Mouse (Mus musculus) retina, adult 2 months (tissue): ENCODE data around the gene Ankrd2.
"Not testable (repeated sequence)": the region's sequence is repeated elsewhere in the genome, so short reads cannot be mapped to it uniquely, and the experiment has no call there.

Experiments used
- DNase-seq: peaks from one replicate; pipeline ENCODE4 v3.0.0-alpha.2; 2012; ENCODE audit warnings: low read depth, low spot score

Ankrd2 gene

GRCm38 (mm10) chr19:42054255-42054654 is 18.5 kb downstream of the Ankrd2 start:
- no peak for DNase-seq

- DNase-seq, result no peak
Observed at GRCm38 (mm10) chr19:42055881-42056280, 20.1 kb downstream of the Ankrd2 start.

- no peak for DNase-seq
Observed at GRCm38 (mm10) chr19:42056719-42057409, 21.1 kb downstream of the Ankrd2 start.

DNA sequence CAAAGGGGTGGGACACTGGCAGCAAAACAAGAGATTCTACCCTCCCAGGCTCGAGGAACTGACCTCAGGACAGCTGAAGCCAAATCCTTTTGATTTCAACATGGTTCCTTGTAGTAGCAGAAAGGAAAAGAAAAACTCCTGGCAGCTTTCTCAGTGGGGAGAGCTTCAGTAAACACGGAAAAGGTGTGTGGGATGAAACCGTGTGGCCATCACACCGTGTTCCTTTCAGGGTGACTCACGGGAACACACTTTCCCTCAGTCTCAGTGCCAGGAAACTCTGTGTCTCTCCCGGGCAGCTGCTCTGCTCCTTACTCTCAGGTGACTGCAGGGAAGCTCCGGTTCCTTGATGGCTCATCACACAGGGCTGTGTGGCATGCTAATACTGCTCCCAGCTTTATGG is 22.6 kb downstream of the Ankrd2 start:
- DNase-seq, result no peak

- DNase-seq, result no peak
Observed at GRCm38 (mm10) chr19:42061443-42061842, 25.6 kb downstream of the Ankrd2 start.

GRCm38 (mm10) chr19:42068441-42069240 is 32.8 kb downstream of the Ankrd2 start:
- DNase-seq, result no peak

DNA sequence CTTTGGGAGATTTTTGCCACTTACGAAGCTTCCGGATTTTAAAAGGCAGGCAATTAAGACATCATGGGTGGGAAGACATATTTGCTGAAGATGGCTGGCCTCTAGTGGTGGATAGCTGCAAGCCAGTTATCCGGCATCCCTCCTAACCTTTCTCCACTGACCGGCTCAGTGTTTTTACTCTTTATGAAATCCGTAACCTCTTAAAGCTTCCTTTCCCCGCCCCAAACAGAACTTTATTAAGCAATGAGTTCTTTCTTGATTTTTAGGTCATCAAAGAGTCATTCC is 33.4 kb downstream of the Ankrd2 start:
- no peak for DNase-seq

GRCm38 (mm10) chr19:42071221-42071620 is 35.4 kb downstream of the Ankrd2 start:
- DNase-seq, result no peak

DNA sequence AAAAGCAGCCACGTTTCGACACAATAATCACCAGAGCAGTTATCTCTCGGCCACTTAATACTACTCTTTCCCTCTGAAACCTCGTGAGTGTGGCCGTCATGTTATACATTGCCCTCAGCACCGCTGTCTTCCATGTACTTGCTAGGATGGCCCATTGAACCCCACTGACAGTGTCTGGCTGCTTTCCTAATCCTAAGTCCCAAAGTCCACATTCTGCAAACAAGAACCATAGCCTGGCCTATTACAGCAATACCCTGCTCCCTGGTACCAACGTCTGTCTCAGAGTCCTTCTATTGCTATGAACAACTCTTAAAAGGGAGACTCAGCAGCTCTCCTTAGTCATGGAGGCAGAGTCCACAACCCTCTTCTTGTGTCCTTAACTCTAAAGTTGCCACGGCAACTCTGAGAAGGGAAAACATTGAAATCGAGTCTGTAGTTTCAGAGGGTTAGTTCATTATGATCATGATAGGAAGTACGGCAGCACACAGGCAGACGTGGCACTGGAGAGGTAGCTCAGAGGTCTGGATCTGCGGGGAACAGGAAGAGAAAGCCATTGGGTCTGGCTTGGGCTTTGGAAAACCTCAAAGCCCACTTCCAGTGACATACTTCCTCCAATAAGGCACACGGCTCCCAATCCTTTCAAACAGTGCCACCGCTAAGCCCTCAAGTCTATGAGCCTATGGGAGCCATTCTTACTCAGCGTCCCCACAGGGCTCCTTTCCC is 36.2 kb downstream of the Ankrd2 start:
- no peak for DNase-seq

DNA sequence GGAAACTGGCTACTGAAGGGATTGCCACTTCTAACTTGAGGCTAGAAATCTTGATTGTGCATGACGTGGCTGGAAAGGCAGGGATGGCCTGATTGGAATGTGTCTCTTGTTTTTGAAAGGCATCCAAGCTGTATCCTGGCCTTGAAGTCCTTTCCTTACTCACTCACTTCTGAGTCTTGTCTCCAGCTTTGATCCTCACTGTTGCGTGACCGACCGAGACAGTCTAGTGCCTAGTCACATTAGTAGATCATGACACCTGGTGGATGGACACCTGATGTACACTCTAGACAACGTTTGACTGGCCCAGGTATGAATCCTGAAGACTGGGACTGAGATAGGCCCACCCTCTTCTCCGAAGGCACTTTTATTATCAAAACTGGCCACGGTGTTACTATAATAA is 37.0 kb downstream of the Ankrd2 start:
- no peak for DNase-seq

- no peak for DNase-seq
Observed at GRCm38 (mm10) chr19:42075051-42075450, 39.3 kb downstream of the Ankrd2 start.

GRCm38 (mm10) chr19:42075992-42076391 is 40.2 kb downstream of the Ankrd2 start:
- DNase-seq, result no peak

GRCm38 (mm10) chr19:42078566-42078965 is 42.8 kb downstream of the Ankrd2 start:
- no peak for DNase-seq

DNA sequence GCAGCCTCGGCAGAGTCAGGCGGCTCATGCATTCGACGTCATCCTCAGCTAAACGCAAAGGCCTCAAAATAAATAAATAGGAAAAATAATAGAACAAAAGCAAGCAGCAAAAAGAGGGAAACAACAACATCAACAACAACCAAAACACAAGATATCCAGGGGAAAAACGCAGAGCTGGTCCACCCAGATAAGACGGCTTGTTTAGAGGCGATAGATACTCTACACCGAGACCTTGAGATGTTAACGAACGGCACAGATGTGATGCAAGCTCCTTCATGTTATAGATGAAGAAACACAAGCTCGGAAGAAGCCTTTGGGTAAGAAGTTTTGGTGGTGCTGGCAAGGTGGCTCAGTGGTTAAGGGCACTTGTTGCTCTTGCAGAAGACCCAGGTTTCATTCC is 43.2 kb downstream of the Ankrd2 start:
- DNase-seq, result no peak

DNA sequence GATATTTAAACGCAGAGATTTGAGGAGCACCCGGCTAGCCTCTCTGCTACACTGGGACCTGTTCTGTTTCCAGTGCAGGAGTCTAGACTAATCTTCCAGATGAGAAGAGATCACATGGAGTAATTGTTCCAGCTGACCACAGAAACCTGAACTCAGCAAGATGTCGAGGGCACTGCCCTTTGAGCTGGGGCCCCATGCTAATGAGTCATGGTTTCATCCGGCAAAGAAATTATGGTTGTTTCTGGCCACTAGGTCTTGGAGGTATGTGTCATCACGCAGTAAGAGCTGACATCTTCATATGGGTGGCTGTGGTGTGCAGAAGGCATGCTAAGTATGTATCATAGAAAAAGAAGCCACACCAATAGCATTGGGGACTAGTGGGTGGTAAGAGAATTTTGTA is 44.1 kb downstream of the Ankrd2 start:
- no peak for DNase-seq

DNA sequence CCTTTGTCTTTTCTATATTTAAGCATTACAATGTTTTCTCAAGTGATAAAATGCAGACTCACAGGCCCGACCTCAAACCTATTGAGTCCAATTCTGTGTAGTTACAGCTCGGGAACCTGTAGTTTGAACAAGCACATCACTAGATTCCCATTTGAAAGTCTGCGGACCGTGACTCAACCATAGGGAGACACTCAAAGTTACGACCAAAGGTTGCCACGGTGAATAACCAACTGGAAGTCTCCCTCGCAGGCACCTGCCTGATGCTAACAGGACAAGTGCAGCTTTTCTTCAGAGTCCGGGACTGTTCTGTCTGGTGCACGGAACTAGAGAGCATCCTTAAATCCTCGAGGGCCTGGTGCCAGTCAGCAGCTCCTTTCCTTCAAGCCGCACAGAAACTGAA is 44.7 kb downstream of the Ankrd2 start:
- no peak for DNase-seq

GRCm38 (mm10) chr19:42081613-42082012 is 45.8 kb downstream of the Ankrd2 start:
- not testable (repeated sequence) for DNase-seq

GRCm38 (mm10) chr19:42085690-42086089 is 49.9 kb downstream of the Ankrd2 start:
- DNase-seq, result no peak

DNA sequence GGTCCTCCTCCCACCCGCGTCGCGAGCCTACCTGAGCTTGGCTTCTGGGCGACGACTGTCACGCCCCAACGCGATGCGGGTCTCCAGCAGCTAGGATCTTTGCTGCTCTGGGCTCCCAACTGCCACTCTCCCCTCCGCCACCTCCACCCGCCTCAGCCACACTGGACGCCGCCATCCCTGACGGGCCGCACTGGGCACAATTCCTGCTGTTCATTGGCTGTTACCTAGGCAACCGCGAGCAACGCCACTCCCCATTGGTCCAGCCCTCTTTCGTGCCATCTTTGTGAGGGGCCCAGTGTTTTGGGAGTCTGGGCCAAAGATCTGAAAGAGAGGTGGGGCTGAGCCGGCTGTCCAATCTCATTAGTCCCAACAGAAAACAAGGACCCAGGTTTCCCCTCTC is 50.4 kb downstream of the Ankrd2 start, which contains the start of gene Morn4:
Morn4 (minus strand) TSS at position 192 of the 400 bp plus-strand sequence.
- DNase-seq, result peak; percentile 82

DNA sequence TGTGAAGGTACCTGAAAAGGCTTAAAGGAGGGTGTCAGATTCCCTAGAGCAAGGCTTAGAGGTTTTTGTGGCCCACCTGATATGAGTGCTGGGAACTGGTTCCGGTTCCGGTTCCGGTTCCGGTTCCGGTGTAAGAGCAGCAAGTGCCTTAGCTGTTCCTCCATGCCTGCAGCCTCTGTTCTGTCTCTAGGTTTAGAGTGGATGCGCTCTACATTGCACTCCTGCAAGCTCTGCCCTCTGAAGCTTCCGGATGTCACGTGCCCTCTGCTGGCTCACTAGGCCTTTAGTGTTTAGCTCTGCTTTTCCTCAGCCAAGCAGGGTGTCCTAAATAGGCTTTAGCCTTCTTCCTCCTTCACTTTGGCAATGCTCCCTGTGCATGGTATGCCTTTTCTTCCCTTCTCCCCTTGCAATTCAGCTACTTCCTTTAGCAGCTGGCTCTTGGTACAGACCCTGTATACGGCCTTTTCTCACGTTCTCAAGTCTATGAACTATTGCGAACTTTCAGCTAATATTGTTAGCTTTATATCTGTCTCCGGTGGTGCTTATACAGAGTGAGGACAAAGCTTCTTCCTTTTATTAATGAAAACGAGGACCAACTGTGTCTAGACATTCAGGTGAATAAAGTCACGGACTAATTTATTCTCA is 53.4 kb downstream of the Ankrd2 start:
- no peak for DNase-seq

GRCm38 (mm10) chr19:42089748-42090595 is 54.2 kb downstream of the Ankrd2 start, which contains the start of gene Pi4k2a:
Gene Pi4k2a, plus strand, starts transcription at chr19:42090470.
- peak; percentile 98 for DNase-seq
